Mouse (Mus musculus): ENCODE results near the gene Hbb-bh2.

- TF ChIP-seq CTCF (IDR thresholded peaks at IDR 0.05; ENCODE audit: borderline replicate concordance, extremely low read depth, insufficient read depth, insufficient read length): no peak
- TF ChIP-seq POLR2A (IDR thresholded peaks at IDR 0.05; ENCODE audit: borderline replicate concordance, extremely low read depth, insufficient read depth, insufficient read length, poor library complexity, severe bottlenecking): no peak
Measured at GRCm38 (mm10) chr7:103854669-103855068, 14.3 kb upstream of the Hbb-bh2 start.
